Comparison of ENCODE assay signal across 13 mouse cellular contexts in the genomic region with DNA sequence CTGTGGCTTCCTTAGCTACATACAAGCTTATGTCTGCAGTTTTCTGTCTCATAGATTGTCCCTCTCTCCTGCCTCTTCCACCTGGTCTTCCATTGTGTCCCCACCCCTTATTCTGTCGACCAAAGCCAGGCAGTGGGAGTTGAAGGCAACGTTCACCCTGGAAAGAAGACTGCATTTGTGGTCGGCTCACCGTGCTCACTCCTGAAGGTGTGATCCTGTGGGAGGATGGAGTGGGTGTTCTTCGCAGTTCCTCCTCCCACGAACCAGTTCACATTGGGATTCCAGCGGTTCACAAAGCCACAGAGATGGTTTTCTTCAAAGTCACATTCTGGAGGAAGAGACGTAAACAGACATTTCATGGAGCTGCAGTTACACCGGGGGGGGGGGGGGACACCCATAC.
DNase-seq lines count a peak whose midpoint lies in the region; ATAC-seq lines count a peak whose summit lies in the region.
"Had no signal": no experiment of that assay in that cellular context is flagged by ENCODE, and none has a peak within 500 bp of the region (broad histone marks: within the 10 kb centered on the region; RNA-seq: fewer than 3 reads in every experiment).

No protein-coding gene starts in this region.

- no peaks in the 10 kb centered on the region for H3K27me3 ChIP-seq in midbrain, embryonic 12.5 days
- H3K27me3 ChIP-seq in midbrain, embryonic 11.5 days (ENCODE audit: control insufficient read depth, insufficient read depth, low read length): no peaks in the 10 kb centered on the region
- H3K27me3 ChIP-seq in hindbrain, embryonic 16.5 days (replicated peaks; ENCODE audit: control insufficient read depth, insufficient read depth, low read length): no peaks in the 10 kb centered on the region
- H3K27me3 ChIP-seq: hindbrain, embryonic 15.5 days had no signal

- no peak overlapping the region for H3K9ac ChIP-seq in midbrain, embryonic 12.5 days (replicated peaks)
- H3K9ac ChIP-seq in midbrain, embryonic 11.5 days (ENCODE audit: low read length): no peak overlapping the region
- no peak overlapping the region for H3K9ac ChIP-seq in hindbrain, embryonic 16.5 days (ENCODE audit: low read depth, low read length)
- H3K9ac ChIP-seq: hindbrain, embryonic 15.5 days; liver, postnatal 0 days had no signal

- no peak for DNase-seq in frontal cortex, postnatal 10 days (ENCODE audit: low spot score in 2 of 2)
- no peak for DNase-seq in midbrain, embryonic 11.5 days (ENCODE audit: low spot score, missing footprints)
- DNase-seq in ZHBTc4 (ENCODE audit: low read depth, low spot score): peak; percentile 2
- DNase-seq in heart, postnatal 14 days: no peak

- H3K36me3 ChIP-seq in midbrain, embryonic 12.5 days: no peaks in the 10 kb centered on the region
- no peaks in the 10 kb centered on the region for H3K36me3 ChIP-seq in midbrain, embryonic 11.5 days (ENCODE audit: control insufficient read depth, insufficient read depth, low read length)
- H3K36me3 ChIP-seq in hindbrain, embryonic 16.5 days (ENCODE audit: control insufficient read depth, insufficient read depth, low read length): no peaks in the 10 kb centered on the region
- H3K36me3 ChIP-seq: hindbrain, embryonic 15.5 days; limb, embryonic 10.5 days had no signal

- intact Hi-C loops in heart, postnatal 14 days (cut with DNase I): loop anchor here (1.0 to 5.0 kb wide), 3 partner anchors 74 to 589 kb away; a partner anchor contains a TSS

- no peaks in the 10 kb centered on the region for H3K9me3 ChIP-seq in midbrain, embryonic 12.5 days
- no peaks in the 10 kb centered on the region for H3K9me3 ChIP-seq in midbrain, embryonic 11.5 days (ENCODE audit: control insufficient read depth, low read length)
- H3K9me3 ChIP-seq in hindbrain, embryonic 16.5 days (ENCODE audit: control insufficient read depth, low read length): no peaks in the 10 kb centered on the region
- H3K9me3 ChIP-seq: hindbrain, embryonic 15.5 days; limb, embryonic 10.5 days; megakaryocyte, embryonic 14.5 days had no signal

- H3K4me3 ChIP-seq in midbrain, embryonic 12.5 days: no peak overlapping the region
- no peak overlapping the region for H3K4me3 ChIP-seq in midbrain, embryonic 11.5 days (ENCODE audit: low read depth, low read length)
- H3K4me3 ChIP-seq in hindbrain, embryonic 16.5 days (ENCODE audit: low read length): no peak overlapping the region
- H3K4me3 ChIP-seq: heart, adult 2 months; hindbrain, embryonic 15.5 days; limb, embryonic 10.5 days; megakaryocyte, embryonic 14.5 days had no signal

- no peak overlapping the region for H3K4me2 ChIP-seq in midbrain, embryonic 12.5 days (replicated peaks)
- H3K4me2 ChIP-seq in midbrain, embryonic 11.5 days: no peak overlapping the region
- no peak overlapping the region for H3K4me2 ChIP-seq in hindbrain, embryonic 16.5 days (ENCODE audit: low read length)
- H3K4me2 ChIP-seq: hindbrain, embryonic 15.5 days had no signal

- peaks cover 8% of the 10 kb centered on the region for H3K4me1 ChIP-seq in midbrain, embryonic 12.5 days
- H3K4me1 ChIP-seq in midbrain, embryonic 11.5 days (ENCODE audit: control insufficient read depth, insufficient read depth, low read length): peaks cover 2% of the 10 kb centered on the region; the same call in 1 of the 2 replicates
- no peaks in the 10 kb centered on the region for H3K4me1 ChIP-seq in hindbrain, embryonic 16.5 days (ENCODE audit: control insufficient read depth, insufficient read depth, low read depth, low read length)

- ATAC-seq in frontal cortex, adult (ENCODE audit: low TSS enrichment): peak; percentile 73
- peak; percentile 30; the same call in 1 of the 2 replicates for ATAC-seq in midbrain, embryonic 12.5 days (ENCODE audit: low FRiP score, low read depth)
- ATAC-seq in midbrain, embryonic 11.5 days (ENCODE audit: low FRiP score): no peak
- peak; percentile 45; the same call in 1 of the 2 replicates for ATAC-seq in hindbrain, embryonic 16.5 days
- ATAC-seq: intestine, postnatal 0 days; liver, postnatal 0 days had no signal

- 80% methylated on average over 9 of the region's 9 CpGs for WGBS in midbrain, embryonic 12.5 days
- 80% methylated on average over 9 of the region's 9 CpGs for WGBS in midbrain, embryonic 11.5 days
- WGBS in hindbrain, embryonic 16.5 days: 74% methylated on average over 9 of the region's 9 CpGs

- H3K27ac ChIP-seq in midbrain, embryonic 12.5 days (replicated peaks): no peak overlapping the region
- no peak overlapping the region for H3K27ac ChIP-seq in midbrain, embryonic 11.5 days (ENCODE audit: low read depth, low read length)
- H3K27ac ChIP-seq in hindbrain, embryonic 16.5 days (ENCODE audit: low read depth, low read length): no peak overlapping the region
- H3K27ac ChIP-seq: heart, adult 2 months; hindbrain, embryonic 15.5 days; limb, embryonic 10.5 days had no signal
